Mouse (Mus musculus): ENCODE measurements around the gene Siae. TPM values are rescaled to one million over a fixed set of nuclear protein-coding genes. Genes with fewer than 3 reads are reported as not detected.

Gene Siae
- polyA plus RNA-seq, 1 experiment from 2014 or later, result 16.6 TPM

DNA sequence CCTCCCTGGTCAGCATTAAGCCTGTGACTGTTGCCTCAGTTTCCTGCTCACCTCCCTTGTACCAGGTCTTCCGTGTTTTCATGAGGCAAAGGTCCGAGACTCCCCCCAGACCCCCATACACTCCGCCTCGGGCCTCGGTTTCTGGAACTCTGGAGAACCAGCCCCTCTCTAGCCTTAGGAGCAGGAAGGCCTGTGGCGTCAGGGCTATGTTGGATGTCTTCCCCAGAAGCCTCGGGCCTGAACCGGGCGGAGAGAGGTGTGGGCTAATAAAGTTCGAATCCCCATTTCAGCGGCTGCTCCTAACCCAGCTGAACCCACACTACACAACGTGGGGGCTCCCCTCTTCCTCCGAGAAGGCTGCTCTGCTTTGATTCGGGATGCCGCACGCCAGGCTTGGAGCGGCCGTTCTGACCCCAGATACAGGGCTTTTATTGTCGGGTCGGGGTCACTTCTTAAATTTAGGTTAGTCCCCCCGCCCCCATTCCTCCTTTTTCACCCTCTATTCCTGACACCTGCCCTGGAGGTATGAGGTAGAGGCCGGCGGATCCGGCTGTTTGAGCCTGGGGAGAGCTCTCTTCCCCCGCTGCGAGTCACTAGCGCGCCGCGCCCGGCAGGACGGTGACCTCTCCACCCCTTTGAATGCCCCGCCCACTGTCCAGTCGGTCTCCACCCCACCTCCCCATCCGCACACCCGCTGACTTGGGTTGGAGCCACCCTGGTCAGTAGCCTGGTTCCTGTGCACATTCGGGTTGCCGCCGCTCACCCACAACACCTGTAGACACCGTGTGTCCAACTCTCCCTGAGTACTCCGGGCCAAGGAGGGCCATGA is 27.9 kb upstream of the Siae start, which contains the start of gene Esam:
Gene Esam (plus strand): TSS at position 683 of the 829 bp plus-strand sequence.
- peak within 1 kb of the TSS; percentile 66; the same call in 1 of the 2 replicates for H3K27ac ChIP-seq (ENCODE audit: low read length)
- H3K9me3 ChIP-seq (ENCODE audit: control insufficient read depth, low read length), result no peaks in the 10 kb centered on the region
- peaks cover 22% of the 10 kb centered on the region; the same call in 1 of the 2 replicates for H3K4me1 ChIP-seq (ENCODE audit: control insufficient read depth, insufficient read depth, low read length)
- H3K9ac ChIP-seq (ENCODE audit: low read depth, low read length), result no peak within 1 kb of the TSS
- ATAC-seq, result no peak
- H3K27me3 ChIP-seq (replicated peaks; ENCODE audit: control insufficient read depth, insufficient read depth, low read length), result peaks cover 29% of the 10 kb centered on the region
- 16% methylated on average over 41 of the region's 41 CpGs for WGBS
- H3K4me2 ChIP-seq (ENCODE audit: low read depth, low read length), result peak within 1 kb of the TSS; percentile 34
- H3K4me3 ChIP-seq (ENCODE audit: low read length), result peak within 1 kb of the TSS; percentile 45
- 0 out of 2 replicates have a peak, but pooled peaks cover 2% of the 10 kb centered on the region for H3K36me3 ChIP-seq (ENCODE audit: control insufficient read depth, insufficient read depth, low read length)

DNA sequence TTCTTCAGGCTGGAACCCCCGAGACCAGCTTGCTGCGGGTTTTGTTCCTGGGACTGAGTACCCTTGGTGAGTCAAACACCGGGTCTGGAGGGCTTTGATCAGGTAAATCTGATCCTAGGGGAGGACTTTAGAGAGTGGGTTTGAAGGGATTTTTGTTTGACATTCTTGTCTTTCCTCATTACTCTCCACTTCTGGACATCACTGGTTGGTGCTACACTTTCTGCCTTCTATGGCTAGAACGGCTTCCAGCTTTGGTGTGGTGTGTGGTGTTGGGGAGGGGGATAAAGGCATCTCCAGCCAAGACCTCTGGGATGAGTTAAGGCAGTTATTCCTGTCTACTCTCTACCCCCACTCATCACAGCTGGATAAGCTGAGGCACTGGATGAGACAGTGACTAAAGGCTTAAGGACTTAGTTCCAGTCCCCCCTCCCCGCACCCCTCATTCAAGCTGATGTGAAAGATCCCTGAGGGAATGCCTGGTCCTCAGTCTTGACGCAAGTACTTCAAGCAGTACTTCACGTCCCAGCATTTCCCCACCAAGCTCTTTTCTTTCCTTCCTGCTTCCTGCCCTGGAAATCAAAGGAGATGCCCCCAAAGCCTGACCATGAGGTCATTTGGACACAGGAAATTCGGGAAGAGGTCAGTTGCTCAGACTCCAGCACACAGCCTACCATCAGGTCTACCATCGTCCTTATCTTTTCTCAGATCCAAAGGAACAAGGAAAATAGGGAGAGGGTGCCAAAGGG is 27.1 kb upstream of the Siae start:
- H3K36me3 ChIP-seq (ENCODE audit: control insufficient read depth, insufficient read depth, low read length), result no peaks in the 10 kb centered on the region
- peaks cover 29% of the 10 kb centered on the region for H3K27me3 ChIP-seq (replicated peaks; ENCODE audit: control insufficient read depth, insufficient read depth, low read length)
- H3K4me3 ChIP-seq (ENCODE audit: low read length), result peak overlapping the region; percentile 45
- WGBS, result 45% methylated on average over 9 of the region's 9 CpGs
- no peaks in the 10 kb centered on the region for H3K9me3 ChIP-seq (ENCODE audit: control insufficient read depth, low read length)
- ATAC-seq, result no peak
- peaks cover 22% of the 10 kb centered on the region; the same call in 1 of the 2 replicates for H3K4me1 ChIP-seq (ENCODE audit: control insufficient read depth, insufficient read depth, low read length)
- 0 out of 2 replicates have a peak overlapping the region, but pooled peaks have one; percentile 66 for H3K27ac ChIP-seq (ENCODE audit: low read length)
- no peak overlapping the region for H3K9ac ChIP-seq (ENCODE audit: low read depth, low read length)
- no peak overlapping the region for H3K4me2 ChIP-seq (ENCODE audit: low read depth, low read length)

- H3K9ac ChIP-seq (ENCODE audit: low read depth, low read length), result peak overlapping the region; percentile 58
- H3K27ac ChIP-seq (ENCODE audit: low read length), result peak overlapping the region; percentile 66
- peak overlapping the region; percentile 79 for H3K4me2 ChIP-seq (ENCODE audit: low read depth, low read length)
- H3K4me3 ChIP-seq (ENCODE audit: low read length), result peak overlapping the region; percentile 45
- H3K27me3 ChIP-seq (replicated peaks; ENCODE audit: control insufficient read depth, insufficient read depth, low read length), result peaks cover 29% of the 10 kb centered on the region
- H3K9me3 ChIP-seq (ENCODE audit: control insufficient read depth, low read length), result no peaks in the 10 kb centered on the region
- H3K36me3 ChIP-seq (ENCODE audit: control insufficient read depth, insufficient read depth, low read length), result no peaks in the 10 kb centered on the region
- ATAC-seq, result peak; percentile 70
- H3K4me1 ChIP-seq (ENCODE audit: control insufficient read depth, insufficient read depth, low read length), result peaks cover 22% of the 10 kb centered on the region; the same call in 1 of the 2 replicates
- 3% methylated on average over 32 of the region's 32 CpGs for WGBS
Observed at GRCm38 (mm10) chr9:37530031-37530887, 25.2 kb upstream of the Siae start.

GRCm38 (mm10) chr9:37530888-37531705 is 24.4 kb upstream of the Siae start:
- peaks cover 29% of the 10 kb centered on the region for H3K27me3 ChIP-seq (replicated peaks; ENCODE audit: control insufficient read depth, insufficient read depth, low read length)
- H3K4me1 ChIP-seq (ENCODE audit: control insufficient read depth, insufficient read depth, low read length), result peaks cover 22% of the 10 kb centered on the region; the same call in 1 of the 2 replicates
- no peaks in the 10 kb centered on the region for H3K36me3 ChIP-seq (ENCODE audit: control insufficient read depth, insufficient read depth, low read length)
- H3K27ac ChIP-seq (ENCODE audit: low read length), result peak overlapping the region; percentile 30
- peak overlapping the region; percentile 45 for H3K4me3 ChIP-seq (ENCODE audit: low read length)
- 3% methylated on average over 31 of the region's 31 CpGs for WGBS
- peak overlapping the region; percentile 79 for H3K4me2 ChIP-seq (ENCODE audit: low read depth, low read length)
- peak; percentile 93 for ATAC-seq
- H3K9me3 ChIP-seq (ENCODE audit: control insufficient read depth, low read length), result no peaks in the 10 kb centered on the region
- peak overlapping the region; percentile 58 for H3K9ac ChIP-seq (ENCODE audit: low read depth, low read length)

DNA sequence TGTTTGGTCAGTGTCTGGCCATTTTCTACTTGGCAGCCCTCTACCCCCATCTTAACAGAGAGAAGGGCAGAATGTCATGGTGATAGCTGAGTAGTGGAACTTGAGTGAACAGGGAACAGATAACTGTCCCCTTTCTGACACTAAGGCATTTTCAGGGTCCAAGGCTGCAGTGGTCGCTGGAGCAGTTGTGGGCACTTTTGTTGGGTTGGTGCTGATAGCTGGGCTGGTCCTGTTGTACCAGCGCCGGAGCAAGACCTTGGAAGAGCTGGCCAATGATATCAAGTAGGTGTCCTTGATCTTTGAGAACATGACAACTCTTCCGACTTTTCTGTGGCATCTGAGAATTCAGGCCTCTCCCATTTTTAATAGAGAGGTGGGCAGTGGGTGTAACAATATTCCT is 18.6 kb upstream of the Siae start:
- Histone ChIP-seq H3K4me3 (ENCODE audit: low read length) (no peak overlapping the region), H3K27me3 (replicated peaks; ENCODE audit: control insufficient read depth, insufficient read depth, low read length) (no peaks in the 10 kb centered on the region), H3K4me1 (ENCODE audit: control insufficient read depth, insufficient read depth, low read length) (no peaks in the 10 kb centered on the region; the same call in 1 of the 2 replicates), H3K36me3 (ENCODE audit: control insufficient read depth, insufficient read depth, low read length) (no peaks in the 10 kb centered on the region), H3K9ac (ENCODE audit: low read depth, low read length) (no peak overlapping the region), H3K9me3 (ENCODE audit: control insufficient read depth, low read length) (no peaks in the 10 kb centered on the region), H3K4me2 (ENCODE audit: low read depth, low read length) (no peak overlapping the region), H3K27ac (ENCODE audit: low read length) (no peak overlapping the region)
- no peak for ATAC-seq
- WGBS, result 78% methylated on average over 4 of the region's 4 CpGs

GRCm38 (mm10) chr9:37537658-37538250 is 17.7 kb upstream of the Siae start:
- no peak overlapping the region for H3K4me3 ChIP-seq (ENCODE audit: low read length)
- H3K9me3 ChIP-seq (ENCODE audit: control insufficient read depth, low read length), result no peaks in the 10 kb centered on the region
- H3K36me3 ChIP-seq (ENCODE audit: control insufficient read depth, insufficient read depth, low read length), result no peaks in the 10 kb centered on the region
- no peak overlapping the region for H3K4me2 ChIP-seq (ENCODE audit: low read depth, low read length)
- 70% methylated on average over 5 of the region's 5 CpGs for WGBS
- H3K27ac ChIP-seq (ENCODE audit: low read length), result no peak overlapping the region
- H3K9ac ChIP-seq (ENCODE audit: low read depth, low read length), result no peak overlapping the region
- no peaks in the 10 kb centered on the region for H3K27me3 ChIP-seq (replicated peaks; ENCODE audit: control insufficient read depth, insufficient read depth, low read length)
- no peaks in the 10 kb centered on the region; the same call in 1 of the 2 replicates for H3K4me1 ChIP-seq (ENCODE audit: control insufficient read depth, insufficient read depth, low read length)
- no peak for ATAC-seq

DNA sequence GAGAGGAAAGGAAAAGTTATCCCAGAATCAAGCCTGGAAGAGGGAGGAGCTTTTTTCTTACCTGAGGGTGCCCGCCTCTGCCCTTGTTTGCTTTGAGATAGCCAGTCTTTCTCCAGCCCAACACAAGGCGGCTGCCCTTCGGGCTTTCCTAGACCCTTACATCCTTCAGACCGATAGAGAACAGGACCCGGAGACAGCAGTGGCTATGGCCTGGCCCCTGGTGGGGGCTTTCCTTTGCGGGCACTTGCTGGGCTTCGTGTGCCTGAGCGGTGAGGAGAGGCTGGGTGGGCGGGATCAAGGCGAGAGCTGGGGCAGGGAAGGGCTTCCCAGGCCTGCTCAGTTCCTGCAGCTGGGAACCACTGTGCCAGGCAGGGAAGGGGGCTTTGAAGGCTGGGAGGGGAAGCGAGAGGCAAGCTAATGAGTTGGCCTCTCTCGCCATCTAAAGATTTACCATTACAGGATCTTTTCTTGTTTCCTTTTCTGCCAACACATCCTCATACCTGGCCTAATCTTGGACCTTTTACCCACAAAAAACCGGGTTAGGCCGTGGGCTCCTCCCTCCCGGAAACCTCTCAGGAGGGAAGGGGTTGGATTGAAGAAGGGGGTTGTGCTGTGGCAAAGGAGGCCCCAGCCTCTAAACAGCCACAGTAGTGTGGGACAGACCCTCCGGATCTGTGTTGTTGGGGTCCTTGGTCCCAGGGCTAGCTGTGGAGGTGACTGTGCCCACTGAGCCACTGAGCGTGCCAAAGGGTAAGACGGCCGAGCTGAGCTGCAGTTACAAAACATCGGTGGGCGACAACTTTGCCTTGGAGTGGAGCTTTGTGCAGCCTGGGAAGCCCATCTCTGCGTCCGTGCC is 16.1 kb upstream of the Siae start, which contains the start of gene Vsig2:
Gene Vsig2 (plus strand): TSS at position 86 of the 856 bp plus-strand sequence.
- Histone ChIP-seq H3K4me1 (ENCODE audit: control insufficient read depth, insufficient read depth, low read length) (peaks cover 1% of the 10 kb centered on the region; the same call in 1 of the 2 replicates), H3K9me3 (ENCODE audit: control insufficient read depth, low read length) (no peaks in the 10 kb centered on the region), H3K9ac (ENCODE audit: low read depth, low read length) (peak within 1 kb of the TSS; percentile 49; the same call in 1 of the 2 replicates), H3K4me3 (ENCODE audit: low read length) (no peak within 1 kb of the TSS), H3K4me2 (ENCODE audit: low read depth, low read length) (no peak within 1 kb of the TSS; the same call in 1 of the 2 replicates), H3K27me3 (replicated peaks; ENCODE audit: control insufficient read depth, insufficient read depth, low read length) (no peaks in the 10 kb centered on the region), H3K36me3 (ENCODE audit: control insufficient read depth, insufficient read depth, low read length) (no peaks in the 10 kb centered on the region), H3K27ac (ENCODE audit: low read length) (no peak within 1 kb of the TSS)
- 55% methylated on average over 23 of the region's 23 CpGs for WGBS
- ATAC-seq, result peak; percentile 50
